Mouse (Mus musculus): Measurements from ENCODE around the gene Islr2. TPM values are rescaled to one million over a fixed set of nuclear protein-coding genes. Genes with fewer than 3 reads are reported as not detected.
A peak's percentile ranks its signal among the peaks of the same experiment; 100 is the strongest.
"Not testable (repeated sequence)": the region's sequence is repeated elsewhere in the genome, so short reads cannot be mapped to it uniquely, and the experiment has no call there.

The Islr2 gene
- 5.4 and 5.8 TPM in 2 replicates for polyA plus RNA-seq (2014; fragmentation: Nextera tagmentation; extraction: Ambion mirVana)

DNA sequence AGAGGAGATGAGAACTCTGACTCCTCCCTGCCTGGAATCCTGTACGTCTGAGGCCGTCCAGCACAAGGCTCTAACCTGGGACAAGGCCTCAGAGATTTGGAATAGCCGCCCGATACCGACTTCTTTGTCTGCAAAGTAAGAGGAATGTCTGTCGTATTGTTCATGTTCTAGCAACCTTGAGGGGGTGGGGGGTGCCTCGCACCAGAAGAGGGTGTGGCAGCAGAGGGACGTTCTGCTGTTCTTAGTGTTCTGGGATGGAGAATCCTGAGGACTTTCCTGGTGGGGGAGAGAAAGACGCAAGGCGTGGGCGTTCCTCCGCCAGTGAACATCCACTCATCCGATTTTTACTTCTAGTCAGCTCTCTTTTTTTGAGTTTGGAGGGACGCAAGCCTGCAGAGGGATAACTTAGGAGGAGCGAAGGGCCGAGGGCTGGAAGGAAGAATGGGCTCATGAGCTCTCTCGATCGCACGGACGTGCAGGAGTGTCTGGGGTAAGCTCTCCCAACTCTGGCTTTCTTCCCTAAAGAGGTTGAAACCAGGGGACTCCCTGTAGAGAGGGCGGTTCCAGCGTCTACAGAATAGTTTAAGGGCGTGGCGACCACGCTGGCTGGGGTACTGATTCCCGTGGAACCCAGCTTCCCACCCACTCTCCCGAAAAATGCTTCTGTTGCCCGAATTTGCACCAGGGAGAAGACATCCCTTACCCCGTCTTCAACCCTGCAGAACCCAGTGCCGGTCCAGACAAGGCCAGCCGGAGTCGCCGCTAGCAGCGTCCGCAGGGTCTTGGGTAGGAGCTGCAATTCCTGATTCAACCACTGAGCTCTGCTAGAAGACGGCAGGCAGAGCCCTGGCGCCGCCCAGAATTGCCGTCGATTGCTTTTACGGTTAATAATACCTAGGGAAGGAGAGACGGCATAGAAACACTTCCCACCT is at the start of gene Islr2, which contains the start of gene Islr:
Gene Islr2 (minus strand): TSS at position 804 of the 932 bp plus-strand sequence.
Gene Islr (minus strand): TSS at position 791 of the 932 bp plus-strand sequence.
- Histone ChIP-seq H3K27me3 (ENCODE audit: control insufficient read depth, insufficient read depth, low read length) (peaks cover 52% of the 10 kb centered on the region), H3K4me2 (ENCODE audit: low read depth, low read length) (peak within 1 kb of the TSS; percentile 42), H3K4me3 (ENCODE audit: low read depth, low read length) (peak within 1 kb of the TSS; percentile 23), H3K9ac (replicated peaks; ENCODE audit: low read length) (peak within 1 kb of the TSS; percentile 41), H3K9me3 (replicated peaks; ENCODE audit: control insufficient read depth, low read length) (no peaks in the 10 kb centered on the region), H3K36me3 (replicated peaks; ENCODE audit: control insufficient read depth, insufficient read depth, low read depth, low read length) (no peaks in the 10 kb centered on the region), H3K27ac (replicated peaks; ENCODE audit: low read depth, low read length) (no peak within 1 kb of the TSS), H3K4me1 (ENCODE audit: control insufficient read depth, insufficient read depth, low read length) (peaks cover 12% of the 10 kb centered on the region)
- ATAC-seq (replicated peaks; ENCODE audit: insufficient number of reproducible peaks, low FRiP score, low TSS enrichment, low read depth) (peak; percentile 53; the same call in 1 of the 2 replicates), DNase-seq (ENCODE audit: low spot score) (peak; percentile 90)
- 2% methylated on average over 42 of the region's 42 CpGs for WGBS

DNA sequence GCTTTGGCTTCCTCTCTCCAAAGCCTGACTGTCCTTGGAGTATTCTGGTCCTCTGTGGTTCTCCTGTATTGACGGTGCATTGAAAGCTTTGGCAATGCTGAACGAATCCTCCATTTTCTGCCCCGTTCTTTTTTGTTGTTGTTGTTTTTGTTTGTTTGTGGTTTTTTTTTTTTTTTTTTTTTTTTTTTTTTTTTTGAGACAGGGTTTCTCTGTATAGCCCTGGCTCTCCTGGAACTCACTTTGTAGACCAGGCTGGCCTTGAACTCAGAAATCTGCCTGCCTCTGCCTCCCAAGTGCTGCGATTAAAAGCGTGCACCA is 49.6 kb upstream of the Islr2 start:
- H3K27ac ChIP-seq (replicated peaks; ENCODE audit: low read depth, low read length): 0 out of 2 replicates have a peak overlapping the region, but pooled peaks have one; percentile 47
- ATAC-seq (replicated peaks; ENCODE audit: insufficient number of reproducible peaks, low FRiP score, low TSS enrichment, low read depth); H3K9me3 ChIP-seq (replicated peaks; ENCODE audit: control insufficient read depth, low read length); H3K27me3 ChIP-seq (ENCODE audit: control insufficient read depth, insufficient read depth, low read length); H3K36me3 ChIP-seq (replicated peaks; ENCODE audit: control insufficient read depth, insufficient read depth, low read depth, low read length); H3K4me1 ChIP-seq (ENCODE audit: control insufficient read depth, insufficient read depth, low read length); DNase-seq (ENCODE audit: low spot score): not testable (repeated sequence)
- peak overlapping the region; percentile 73 for H3K9ac ChIP-seq (replicated peaks; ENCODE audit: low read length)
- H3K4me2 ChIP-seq (ENCODE audit: low read depth, low read length): peak overlapping the region; percentile 67
- H3K4me3 ChIP-seq (ENCODE audit: low read depth, low read length): peak overlapping the region; percentile 74
- 62% methylated on average over 5 of the region's 5 CpGs for WGBS

DNA sequence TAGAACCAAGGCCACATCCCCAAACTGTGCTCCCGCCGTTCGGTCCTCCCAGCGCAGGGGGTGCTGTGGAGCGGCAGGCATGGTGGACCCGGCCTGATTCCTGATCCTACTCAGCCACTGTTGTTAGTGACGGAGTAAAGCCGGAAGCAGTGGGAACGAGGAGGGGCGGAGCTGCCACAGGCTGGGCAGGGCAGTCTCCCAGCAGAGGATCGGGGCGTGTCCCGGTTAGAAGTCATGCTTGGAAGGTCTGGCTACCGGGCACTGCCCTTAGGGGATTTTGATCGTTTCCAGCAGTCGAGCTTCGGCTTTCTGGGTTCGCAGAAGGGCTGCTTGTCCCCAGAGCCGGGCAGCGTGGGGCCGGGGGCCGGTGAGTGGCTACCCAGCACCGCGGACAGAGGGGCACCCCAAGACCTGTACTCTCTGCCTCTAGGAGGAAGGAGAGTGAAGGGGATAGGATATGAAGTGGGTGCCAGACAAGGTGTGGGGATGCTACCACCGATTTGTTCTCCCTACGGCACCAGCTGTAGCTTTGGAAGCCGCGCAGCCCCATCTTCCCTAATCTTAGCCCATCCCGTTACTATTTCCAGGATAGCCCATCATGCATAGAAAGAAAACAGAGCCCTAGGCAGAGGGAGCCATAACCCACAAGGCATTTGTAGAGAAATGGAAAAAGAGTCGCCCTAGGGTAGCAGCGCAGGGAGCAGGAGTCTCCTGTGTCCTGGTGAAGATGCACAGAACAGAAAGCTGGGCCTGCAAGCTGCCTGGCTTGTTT is 49.1 kb upstream of the Islr2 start, which contains the start of gene Stoml1:
Gene Stoml1 (plus strand): TSS at position 132 of the 772 bp plus-strand sequence.
- peak within 1 kb of the TSS; percentile 74 for H3K4me3 ChIP-seq (ENCODE audit: low read depth, low read length)
- WGBS: 2% methylated on average over 31 of the region's 31 CpGs
- peak within 1 kb of the TSS; percentile 67 for H3K4me2 ChIP-seq (ENCODE audit: low read depth, low read length)
- DNase-seq (ENCODE audit: low spot score): peak; percentile 96
- H3K4me1 ChIP-seq (ENCODE audit: control insufficient read depth, insufficient read depth, low read length): no peaks in the 10 kb centered on the region; the same call in 1 of the 2 replicates
- H3K9ac ChIP-seq (replicated peaks; ENCODE audit: low read length): peak within 1 kb of the TSS; percentile 73
- no peaks in the 10 kb centered on the region for H3K27me3 ChIP-seq (ENCODE audit: control insufficient read depth, insufficient read depth, low read length)
- no peaks in the 10 kb centered on the region for H3K9me3 ChIP-seq (replicated peaks; ENCODE audit: control insufficient read depth, low read length)
- ATAC-seq (replicated peaks; ENCODE audit: insufficient number of reproducible peaks, low FRiP score, low TSS enrichment, low read depth): peak; percentile 97
- H3K36me3 ChIP-seq (replicated peaks; ENCODE audit: control insufficient read depth, insufficient read depth, low read depth, low read length): no peaks in the 10 kb centered on the region; the same call in 1 of the 2 replicates
- peak within 1 kb of the TSS; percentile 47; the same call in 1 of the 2 replicates for H3K27ac ChIP-seq (replicated peaks; ENCODE audit: low read depth, low read length)

DNA sequence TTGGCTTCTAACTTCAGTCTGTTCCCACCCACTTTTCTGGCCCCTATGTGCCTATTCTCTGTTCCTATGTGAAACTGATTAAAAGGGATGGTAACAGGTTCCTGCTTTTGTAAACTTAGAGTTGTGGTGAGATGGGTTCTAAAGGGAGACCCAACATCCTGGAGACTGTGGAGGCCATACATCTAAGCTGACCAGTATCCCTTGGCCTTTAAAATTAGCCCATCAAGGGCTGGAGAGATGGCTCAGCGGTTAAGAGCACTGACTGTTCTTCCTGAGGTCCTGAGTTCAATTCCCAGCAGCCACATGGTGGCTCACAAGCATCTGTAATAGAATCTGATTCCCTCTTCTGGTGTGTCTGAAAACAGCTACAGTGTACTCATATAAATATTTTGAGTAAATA is 46.6 kb upstream of the Islr2 start:
- H3K27me3 ChIP-seq (ENCODE audit: control insufficient read depth, insufficient read depth, low read length); H3K4me2 ChIP-seq (ENCODE audit: low read depth, low read length); H3K27ac ChIP-seq (replicated peaks; ENCODE audit: low read depth, low read length); H3K4me3 ChIP-seq (ENCODE audit: low read depth, low read length); H3K9ac ChIP-seq (replicated peaks; ENCODE audit: low read length); H3K9me3 ChIP-seq (replicated peaks; ENCODE audit: control insufficient read depth, low read length); DNase-seq (ENCODE audit: low spot score); ATAC-seq (replicated peaks; ENCODE audit: insufficient number of reproducible peaks, low FRiP score, low TSS enrichment, low read depth); H3K36me3 ChIP-seq (replicated peaks; ENCODE audit: control insufficient read depth, insufficient read depth, low read depth, low read length); H3K4me1 ChIP-seq (ENCODE audit: control insufficient read depth, insufficient read depth, low read length): not testable (repeated sequence)
- 94% methylated on average over 1 of the region's 1 CpGs for WGBS

DNA sequence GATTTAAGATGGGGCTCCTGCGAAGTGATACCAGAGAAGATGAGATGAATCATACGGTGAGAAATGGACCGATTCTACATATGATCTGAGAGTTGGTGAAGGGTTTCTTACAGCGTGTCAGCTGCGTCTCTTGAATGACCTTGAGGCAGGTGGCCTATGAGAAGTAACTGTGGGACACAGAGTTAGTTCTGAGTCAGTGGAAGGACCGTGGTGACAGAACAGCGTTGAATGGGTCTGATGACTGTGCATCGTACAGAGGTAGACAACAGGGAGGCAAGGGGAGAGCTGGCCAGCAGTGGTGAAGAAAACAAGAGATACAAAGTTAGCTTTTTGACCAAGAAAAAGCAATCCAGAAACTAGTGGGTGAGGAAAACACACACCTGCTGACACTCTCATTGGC is 46.2 kb upstream of the Islr2 start:
- ATAC-seq (replicated peaks; ENCODE audit: insufficient number of reproducible peaks, low FRiP score, low TSS enrichment, low read depth) (no peak), DNase-seq (ENCODE audit: low spot score) (no peak)
- no peaks in the 10 kb centered on the region for H3K9me3 ChIP-seq (replicated peaks; ENCODE audit: control insufficient read depth, low read length)
- 82% methylated on average over 8 of the region's 8 CpGs for WGBS
- no peak overlapping the region for H3K27ac ChIP-seq (replicated peaks; ENCODE audit: low read depth, low read length)
- no peak overlapping the region for H3K4me2 ChIP-seq (ENCODE audit: low read depth, low read length)
- H3K27me3 ChIP-seq (ENCODE audit: control insufficient read depth, insufficient read depth, low read length): no peaks in the 10 kb centered on the region
- no peak overlapping the region for H3K4me3 ChIP-seq (ENCODE audit: low read depth, low read length)
- no peaks in the 10 kb centered on the region for H3K36me3 ChIP-seq (replicated peaks; ENCODE audit: control insufficient read depth, insufficient read depth, low read depth, low read length)
- peaks cover 7% of the 10 kb centered on the region for H3K4me1 ChIP-seq (ENCODE audit: control insufficient read depth, insufficient read depth, low read length)
- no peak overlapping the region for H3K9ac ChIP-seq (replicated peaks; ENCODE audit: low read length)

DNA sequence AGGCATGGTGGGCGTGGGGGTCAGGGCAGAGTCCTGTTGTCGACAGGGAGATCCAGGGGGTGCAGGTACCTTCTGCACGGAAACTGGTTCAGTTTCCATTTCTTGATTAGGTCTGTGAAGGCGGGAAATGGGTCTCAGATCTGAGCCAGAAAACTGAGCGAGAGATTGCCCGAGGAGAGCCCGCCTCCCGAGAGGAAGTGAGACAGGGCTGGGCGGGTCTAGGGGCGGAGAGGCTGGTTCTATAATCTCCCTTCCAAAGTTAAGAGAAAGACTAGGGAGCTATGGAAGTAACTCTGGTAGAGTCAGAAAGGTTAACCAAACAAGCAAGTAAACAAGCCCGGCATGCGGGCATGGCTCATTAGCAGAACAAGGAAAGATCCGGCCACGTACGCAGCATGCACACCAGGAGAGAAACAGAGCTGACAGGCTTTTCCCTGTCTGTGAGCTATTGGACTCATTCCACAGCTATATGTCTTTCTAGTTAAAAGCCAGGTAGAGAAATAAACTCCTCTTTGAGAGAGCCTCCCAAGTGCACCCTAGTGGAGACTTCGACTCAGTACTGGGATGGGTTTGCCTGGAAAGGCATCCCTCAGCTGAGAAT is 45.6 kb upstream of the Islr2 start, which contains the start of gene Pml:
Gene Pml (minus strand): TSS at position 195 of the 601 bp plus-strand sequence.
- peaks cover 7% of the 10 kb centered on the region for H3K4me1 ChIP-seq (ENCODE audit: control insufficient read depth, insufficient read depth, low read length)
- H3K4me2 ChIP-seq (ENCODE audit: low read depth, low read length): peak within 1 kb of the TSS; percentile 78
- H3K9me3 ChIP-seq (replicated peaks; ENCODE audit: control insufficient read depth, low read length): no peaks in the 10 kb centered on the region
- peak; percentile 79 for DNase-seq (ENCODE audit: low spot score)
- H3K36me3 ChIP-seq (replicated peaks; ENCODE audit: control insufficient read depth, insufficient read depth, low read depth, low read length): no peaks in the 10 kb centered on the region
- no peaks in the 10 kb centered on the region for H3K27me3 ChIP-seq (ENCODE audit: control insufficient read depth, insufficient read depth, low read length)
- H3K27ac ChIP-seq (replicated peaks; ENCODE audit: low read depth, low read length): peak within 1 kb of the TSS; percentile 59
- peak within 1 kb of the TSS; percentile 51 for H3K4me3 ChIP-seq (ENCODE audit: low read depth, low read length)
- WGBS: under 1% methylated on average over 16 of the region's 16 CpGs
- ATAC-seq (replicated peaks; ENCODE audit: insufficient number of reproducible peaks, low FRiP score, low TSS enrichment, low read depth): 0 out of 2 replicates have a peak, but pooled peaks have one; percentile 50
- H3K9ac ChIP-seq (replicated peaks; ENCODE audit: low read length): peak within 1 kb of the TSS; percentile 76

DNA sequence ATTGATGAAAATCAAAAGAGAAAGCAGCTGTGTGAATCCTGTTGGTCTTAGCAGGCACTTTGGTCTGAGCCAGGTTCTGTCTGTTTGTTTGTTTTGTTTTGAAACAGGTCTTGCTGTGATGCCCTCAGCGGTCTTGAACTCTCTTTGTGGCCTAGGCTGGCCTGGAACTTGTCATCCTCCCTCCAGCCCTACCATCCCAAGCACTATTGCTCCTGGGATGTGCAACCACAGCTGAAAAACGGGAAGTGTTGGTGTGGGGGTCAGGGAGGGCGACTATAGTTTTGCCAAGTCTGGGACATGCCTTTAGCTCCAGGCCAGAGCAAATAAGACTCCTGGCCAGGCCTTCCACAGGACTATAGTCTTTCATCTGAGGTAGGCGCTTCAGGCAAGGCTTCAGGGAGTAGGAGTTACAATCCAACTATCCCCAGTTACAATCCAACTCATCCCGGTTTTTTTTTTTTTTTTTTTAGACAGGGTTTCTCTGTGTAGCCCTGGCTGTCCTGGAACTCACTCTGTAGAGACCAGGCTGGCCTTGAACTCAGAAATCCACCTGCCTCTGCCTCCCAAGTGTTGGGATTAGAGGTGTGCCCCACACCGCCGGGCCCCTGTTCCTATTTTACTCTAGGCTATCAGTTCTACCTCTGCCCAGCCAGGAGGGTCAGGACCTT is 44.8 kb upstream of the Islr2 start:
- Histone ChIP-seq H3K9me3 (replicated peaks; ENCODE audit: control insufficient read depth, low read length) (no peaks in the 10 kb centered on the region), H3K4me2 (ENCODE audit: low read depth, low read length) (peak overlapping the region; percentile 78), H3K27me3 (ENCODE audit: control insufficient read depth, insufficient read depth, low read length) (no peaks in the 10 kb centered on the region), H3K27ac (replicated peaks; ENCODE audit: low read depth, low read length) (peak overlapping the region; percentile 59; the same call in 1 of the 2 replicates), H3K36me3 (replicated peaks; ENCODE audit: control insufficient read depth, insufficient read depth, low read depth, low read length) (no peaks in the 10 kb centered on the region), H3K4me3 (ENCODE audit: low read depth, low read length) (peak overlapping the region; percentile 51), H3K9ac (replicated peaks; ENCODE audit: low read length) (peak overlapping the region; percentile 76), H3K4me1 (ENCODE audit: control insufficient read depth, insufficient read depth, low read length) (peaks cover 7% of the 10 kb centered on the region)
- no peak for DNase-seq (ENCODE audit: low spot score)
- no peak for ATAC-seq (replicated peaks; ENCODE audit: insufficient number of reproducible peaks, low FRiP score, low TSS enrichment, low read depth)
- WGBS: 42% methylated on average over 7 of the region's 7 CpGs

Measured in embryonic facial prominence, embryonic 11.5 days (tissue).